Mouse (Mus musculus) gonadal fat pad, adult 2 months (tissue): ENCODE results near the gene Gpx5. TPM values are rescaled to one million over a fixed set of nuclear protein-coding genes. Genes with fewer than 3 reads are reported as not detected.
"Not testable (repeated sequence)": the region's sequence is repeated elsewhere in the genome, so short reads cannot be mapped to it uniquely, and the experiment has no call there.

Experiments used
- DNase-seq: peaks from one replicate; pipeline ENCODE4 v3.0.0-alpha.2; 2012; ENCODE audit warnings: low read depth
- polyA plus RNA-seq: library from polyadenylated mRNA; depleted of rRNA; stranded (reverse); fragments of >200 nt; gene quantifications from 2 replicates; pipeline ENCODE4 v1.2.3, GENCODE M21; 2012

Gene Gpx5
- polyA plus RNA-seq, 1 experiment, result 7,749 TPM

DNA sequence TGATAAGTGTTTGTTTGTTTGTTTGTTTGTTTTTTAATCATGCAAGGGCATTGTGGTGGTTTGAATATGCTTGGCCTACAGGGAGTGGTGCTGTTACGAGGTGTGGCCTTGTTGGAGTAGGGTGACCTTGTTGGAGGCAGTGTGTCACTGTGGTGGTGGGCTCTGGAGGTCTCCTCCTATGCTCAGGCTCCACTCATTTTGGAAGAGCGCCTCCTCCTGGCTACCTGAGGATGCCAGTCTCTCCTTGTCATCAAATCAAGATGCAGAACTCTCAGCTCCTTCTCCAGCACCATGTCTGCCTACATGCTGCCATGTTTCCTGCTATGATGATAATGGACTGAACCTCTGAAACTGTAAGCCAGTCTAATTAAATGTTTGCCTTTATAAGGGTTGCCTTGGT lies 26.8 kb downstream of the Gpx5 start:
- no peak for DNase-seq

DNA sequence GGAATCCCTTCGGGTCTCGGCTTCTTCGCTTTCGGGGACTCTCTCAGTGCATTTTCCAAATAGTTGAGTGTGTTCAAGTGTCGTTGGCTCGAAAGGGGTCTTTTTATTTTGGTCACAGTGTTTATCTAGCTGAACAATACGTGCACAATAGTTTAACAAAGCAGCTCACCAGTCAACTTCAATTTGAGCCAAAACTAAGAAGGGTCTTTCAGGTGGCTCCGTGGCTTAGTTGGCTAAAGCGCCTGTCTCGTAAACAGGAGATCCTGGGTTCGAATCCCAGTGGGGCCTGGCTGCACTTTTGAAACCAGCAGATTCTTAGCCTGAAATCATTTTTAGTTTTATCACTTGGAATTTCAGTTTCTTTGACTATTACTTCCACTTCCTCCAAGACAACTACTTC lies 28.2 kb downstream of the Gpx5 start:
- no peak for DNase-seq

DNA sequence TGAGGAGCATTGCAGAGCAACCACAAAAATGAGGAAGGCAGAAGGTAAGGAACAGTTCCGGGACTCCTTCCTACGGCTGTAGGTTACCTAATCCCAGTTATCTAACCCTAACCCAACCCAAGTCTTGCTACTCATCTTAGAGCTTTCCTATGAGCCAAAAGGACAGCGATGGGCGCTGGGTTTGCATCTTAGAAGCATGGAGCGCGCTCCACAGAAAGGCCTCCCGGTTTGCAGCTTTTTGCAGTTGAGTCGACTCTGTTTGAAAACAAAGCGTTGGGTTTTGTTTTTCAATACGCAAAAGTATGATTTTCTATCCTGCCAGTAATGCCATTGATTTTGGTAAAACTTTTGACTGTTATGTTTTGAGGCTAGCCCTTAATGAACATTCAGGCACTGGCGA lies 28.6 kb downstream of the Gpx5 start:
- DNase-seq, result no peak

DNA sequence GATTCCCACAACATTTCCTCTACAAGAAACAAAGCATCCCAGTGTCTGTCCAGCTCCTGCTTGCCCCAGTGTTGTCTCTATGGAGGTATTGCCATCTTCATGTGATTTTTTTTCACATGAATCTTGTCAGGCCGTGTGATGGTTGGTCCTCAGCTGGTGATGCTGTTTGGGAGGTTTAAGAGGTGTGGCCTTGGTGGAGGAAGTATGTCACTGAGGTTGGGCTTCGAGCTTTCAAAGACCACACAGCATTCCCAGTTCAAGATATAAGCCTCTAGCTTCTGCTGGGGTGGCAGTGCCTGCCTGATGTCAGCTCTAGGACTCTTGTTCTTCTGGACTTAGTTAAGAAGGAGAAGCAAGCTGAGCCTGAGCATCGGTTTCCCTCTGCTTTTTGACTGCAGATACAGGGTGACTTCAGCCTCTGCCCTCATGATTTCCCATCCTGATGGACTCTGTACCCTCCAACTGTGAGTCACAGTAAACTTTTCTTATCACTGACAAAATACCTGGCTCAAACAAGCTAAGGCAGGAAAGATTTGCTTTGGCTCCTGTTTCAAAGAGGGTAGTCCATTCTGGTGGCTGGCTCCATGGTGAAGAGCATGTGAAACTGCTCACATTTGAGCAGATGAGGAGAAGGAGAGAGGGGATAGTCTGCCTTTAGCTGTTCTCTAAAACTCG lies 29.6 kb downstream of the Gpx5 start:
- no peak for DNase-seq

DNA sequence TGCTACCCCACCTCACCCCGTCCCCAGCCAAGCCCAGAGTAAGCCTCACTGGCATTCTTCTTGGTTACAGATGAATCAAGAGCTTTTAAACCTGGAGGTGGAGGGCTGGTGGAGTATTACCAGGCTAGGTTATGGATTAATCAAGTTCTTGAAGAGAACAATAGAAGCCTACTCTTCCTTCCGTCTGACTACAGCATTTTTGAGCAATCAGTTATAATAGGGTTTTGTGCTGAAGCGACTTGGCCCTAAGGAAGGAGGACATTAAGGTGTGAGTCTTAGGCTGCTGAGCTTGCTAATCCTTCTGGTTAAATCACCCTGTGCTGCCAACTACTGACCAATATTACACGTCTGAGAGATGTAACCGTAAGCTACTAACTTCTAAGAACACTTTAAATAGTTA lies 32.2 kb downstream of the Gpx5 start:
- DNase-seq, result no peak

DNA sequence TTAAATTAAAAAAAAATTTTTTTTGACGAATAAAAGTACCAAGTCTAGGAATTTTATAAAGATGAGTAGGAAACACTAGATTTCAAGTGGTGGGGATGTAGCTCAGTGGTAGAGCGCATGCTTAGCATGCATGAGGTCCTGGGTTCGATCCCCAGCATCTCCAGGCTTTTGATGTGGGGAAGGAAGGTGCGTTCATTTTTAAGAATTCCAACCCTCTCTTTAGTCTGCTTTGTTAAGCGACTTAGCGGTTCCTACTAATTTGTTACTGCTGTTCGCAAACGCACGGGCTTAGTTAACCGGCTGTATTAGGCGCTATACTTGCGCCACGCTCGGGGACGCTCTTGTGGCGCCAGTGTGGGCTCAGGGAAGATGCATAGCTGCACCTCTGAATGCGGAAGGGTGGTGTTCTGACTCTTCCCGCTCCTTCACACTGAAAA lies 32.8 kb downstream of the Gpx5 start:
- DNase-seq, result no peak

DNA sequence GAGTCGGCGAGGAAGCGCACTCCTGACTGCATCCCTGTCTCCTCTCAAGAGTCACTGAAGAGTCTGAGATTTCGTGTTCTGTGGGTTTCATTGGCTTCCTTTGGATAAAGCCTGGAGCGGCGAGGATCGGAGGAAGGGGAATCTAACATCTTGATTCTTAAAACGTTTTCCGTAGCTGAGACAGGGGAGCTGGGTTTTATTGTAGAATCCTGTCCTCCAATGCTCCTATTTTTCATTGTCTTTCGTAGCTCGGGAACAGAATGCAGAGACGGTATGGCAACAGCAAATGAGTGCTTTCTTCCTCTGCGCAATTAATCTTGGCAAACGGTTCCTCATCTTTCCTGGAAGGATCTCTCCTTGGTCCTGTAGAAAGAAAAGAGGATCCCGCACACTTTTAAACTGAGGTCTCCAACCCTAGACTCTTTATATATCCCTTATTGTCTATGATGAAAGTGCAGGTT lies 33.3 kb downstream of the Gpx5 start:
- no peak for DNase-seq

DNA sequence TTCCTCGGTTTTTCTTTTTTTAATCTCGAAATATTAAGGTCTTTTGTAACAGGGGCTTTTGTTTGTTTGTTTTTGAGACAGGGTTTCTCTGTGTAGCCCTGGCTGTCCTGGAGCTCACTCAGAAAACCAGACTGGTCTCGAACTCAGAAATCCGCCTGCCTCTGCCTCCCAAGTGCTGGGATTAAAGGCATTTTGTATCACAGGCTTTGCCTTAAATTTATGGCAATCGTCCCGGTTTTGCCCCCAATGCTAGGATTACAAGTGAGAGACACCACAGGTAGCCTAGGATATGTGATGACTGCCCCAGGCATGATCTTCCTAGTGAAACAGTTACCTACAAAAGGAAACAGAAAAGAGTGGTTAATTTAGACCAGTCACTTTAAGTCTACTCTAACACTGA lies 34.0 kb downstream of the Gpx5 start:
- no peak for DNase-seq

DNA sequence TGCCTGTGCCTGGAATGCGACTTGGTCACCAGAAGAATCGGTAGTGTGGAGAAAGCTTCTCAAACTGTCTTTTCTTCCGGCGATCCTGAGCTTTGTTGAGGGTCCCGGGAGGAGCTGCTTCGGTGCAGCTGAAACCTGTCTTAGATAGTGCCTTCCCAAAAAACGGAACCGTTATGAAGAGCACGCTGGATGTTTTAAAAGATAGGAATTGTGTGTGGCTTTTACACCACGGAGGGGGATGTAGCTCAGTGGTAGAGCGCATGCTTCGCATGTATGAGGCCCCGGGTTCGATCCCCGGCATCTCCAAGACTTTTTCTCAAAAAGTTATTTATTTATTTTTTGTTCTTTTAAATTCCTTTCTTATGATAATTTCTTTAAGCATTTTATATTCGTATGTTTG lies 38.5 kb downstream of the Gpx5 start:
- DNase-seq, result no peak

DNA sequence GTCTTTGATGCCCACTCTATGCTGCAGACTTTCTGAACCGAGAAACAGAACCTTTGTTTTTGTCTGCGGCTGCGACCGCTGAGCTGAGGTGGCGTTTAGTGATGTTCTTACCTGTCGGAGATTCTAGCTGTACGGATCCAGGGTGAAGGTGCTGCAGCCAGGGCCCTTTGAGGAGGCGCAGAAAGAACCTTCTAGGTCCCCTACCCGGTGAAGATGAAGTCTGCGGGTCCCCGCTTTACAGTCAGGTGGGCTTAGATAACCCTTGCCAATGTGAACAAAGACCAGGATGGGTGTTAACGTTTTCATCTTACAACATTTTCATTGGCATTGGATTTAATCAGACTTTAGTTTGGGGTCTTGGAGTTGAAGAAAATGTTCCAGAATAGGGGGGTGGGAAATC lies 39.0 kb downstream of the Gpx5 start:
- no peak for DNase-seq

DNA sequence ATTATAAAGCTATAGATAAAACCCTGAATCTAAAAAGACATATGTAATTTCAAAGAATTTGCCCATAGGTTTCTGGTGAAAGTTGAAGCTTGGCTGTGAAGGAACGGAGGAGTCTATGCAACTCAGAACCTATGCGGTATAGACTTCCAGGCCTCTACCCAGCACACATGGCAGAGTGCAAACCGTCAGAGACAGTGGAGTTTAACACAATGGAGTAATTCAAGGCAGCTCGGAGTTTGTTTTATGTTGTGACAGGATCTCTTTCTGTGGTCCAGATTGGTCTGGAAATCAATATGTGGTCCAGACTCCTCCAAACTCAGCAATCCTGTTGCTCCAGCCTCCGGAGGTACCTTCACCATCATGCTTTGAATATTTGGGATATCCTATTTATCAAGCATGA lies 39.5 kb downstream of the Gpx5 start:
- no peak for DNase-seq

DNA sequence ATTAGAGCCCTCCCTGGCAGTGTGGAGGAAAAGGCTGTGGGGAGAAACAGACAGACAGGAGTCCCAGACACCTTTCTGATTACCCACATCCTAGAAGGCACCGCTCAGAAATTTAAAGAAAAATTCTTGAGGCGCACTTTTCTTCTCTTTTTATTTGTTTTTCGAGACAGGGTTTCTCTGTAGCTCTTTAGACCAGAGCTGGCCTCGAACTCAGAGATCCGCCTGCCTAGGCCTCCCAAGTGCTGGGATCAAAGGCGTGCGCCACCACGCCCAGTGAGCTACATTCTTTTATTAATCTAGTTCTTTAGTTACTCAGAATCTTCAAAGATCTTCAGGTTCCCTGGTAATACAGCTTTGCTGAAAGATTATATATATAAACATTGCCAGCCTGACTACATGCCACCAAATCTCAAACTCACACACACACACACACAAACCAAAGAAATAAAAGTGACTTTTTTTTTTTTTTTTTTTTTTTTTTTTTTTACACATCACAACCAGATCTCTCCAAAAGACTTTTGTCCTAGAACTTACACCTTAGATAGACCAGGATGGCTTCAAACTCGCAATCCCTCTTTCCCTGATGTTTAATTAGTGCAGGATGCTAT lies 42.4 kb downstream of the Gpx5 start:
- DNase-seq, result no peak

DNA sequence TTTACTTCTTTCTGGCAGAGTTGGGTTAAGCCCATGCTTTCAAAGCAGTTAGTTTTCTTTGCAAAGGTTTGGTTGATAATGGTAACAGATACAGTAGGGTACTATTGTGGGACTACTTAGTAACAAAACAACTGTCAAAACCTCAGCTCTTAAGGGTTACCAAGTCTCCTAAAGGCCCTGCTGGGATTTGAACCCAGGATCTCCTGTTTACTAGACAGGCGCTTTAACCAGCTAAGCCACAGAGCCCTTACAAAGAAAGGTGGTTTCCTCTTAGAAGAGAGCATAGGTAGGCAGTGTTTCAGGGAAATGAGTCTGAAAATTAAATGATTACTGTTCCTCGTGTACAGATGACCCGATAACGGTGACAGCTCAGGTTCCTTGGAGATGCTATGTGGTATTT lies 43.5 kb downstream of the Gpx5 start:
- DNase-seq, result no peak

DNA sequence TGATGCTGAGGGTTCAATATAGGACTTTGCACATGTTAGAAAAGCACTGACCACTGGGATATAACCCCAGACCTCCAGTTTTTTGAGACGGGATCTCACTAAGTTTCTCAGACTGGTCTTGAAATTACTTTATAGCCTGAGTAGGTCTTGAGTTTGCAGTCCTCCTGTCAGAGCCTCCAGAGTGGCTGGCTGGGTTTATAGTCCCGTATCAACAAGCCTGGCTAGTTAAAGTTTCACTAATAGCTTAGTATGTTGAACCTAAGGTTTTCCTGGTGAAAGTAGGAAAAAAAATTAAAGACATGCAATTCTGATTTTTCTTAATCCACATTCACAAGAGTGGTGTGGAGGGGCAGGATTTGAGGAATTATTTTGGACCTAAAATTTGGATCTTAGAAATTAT lies 46.3 kb downstream of the Gpx5 start:
- DNase-seq, result no peak

DNA sequence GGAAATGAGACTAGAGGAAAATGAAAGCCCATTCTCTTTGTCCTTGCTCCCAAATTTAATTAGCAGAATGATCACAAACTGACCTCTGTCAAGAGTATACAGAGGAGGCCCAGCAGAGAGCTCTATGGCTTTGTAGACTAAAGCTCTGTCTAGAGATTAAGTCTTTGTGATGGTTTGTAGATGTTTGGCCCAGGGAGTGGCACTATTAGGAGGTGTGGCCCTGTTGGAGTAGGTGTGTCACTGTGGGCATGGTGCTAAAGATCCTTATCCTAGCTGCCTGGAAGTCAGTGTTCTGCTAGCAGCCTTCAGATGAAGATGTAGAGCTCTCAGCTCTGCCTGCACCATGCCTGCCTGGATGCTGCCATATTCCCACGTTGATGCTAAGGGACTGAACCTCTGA lies 47.6 kb downstream of the Gpx5 start:
- DNase-seq, result not testable (repeated sequence)

DNA sequence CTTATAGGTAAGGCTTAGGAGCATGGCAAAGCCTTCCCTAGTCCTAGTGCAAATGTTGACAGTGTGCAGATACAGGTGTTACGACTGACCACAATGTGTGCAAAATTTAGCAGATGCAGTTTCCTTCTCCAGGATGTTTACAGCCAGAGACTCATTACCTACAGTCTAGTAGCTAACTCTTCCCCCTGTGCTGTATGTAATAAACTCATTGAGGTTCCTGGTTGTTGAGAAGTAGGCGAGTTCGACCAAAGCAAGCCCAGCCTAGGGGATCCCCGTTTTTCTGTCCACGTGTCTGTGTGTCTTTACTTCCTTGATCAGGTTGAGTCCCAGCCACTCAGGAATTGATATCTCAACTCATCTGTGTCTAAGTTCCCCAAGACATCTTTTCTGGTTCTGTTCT lies 48.4 kb downstream of the Gpx5 start:
- DNase-seq, result no peak

DNA sequence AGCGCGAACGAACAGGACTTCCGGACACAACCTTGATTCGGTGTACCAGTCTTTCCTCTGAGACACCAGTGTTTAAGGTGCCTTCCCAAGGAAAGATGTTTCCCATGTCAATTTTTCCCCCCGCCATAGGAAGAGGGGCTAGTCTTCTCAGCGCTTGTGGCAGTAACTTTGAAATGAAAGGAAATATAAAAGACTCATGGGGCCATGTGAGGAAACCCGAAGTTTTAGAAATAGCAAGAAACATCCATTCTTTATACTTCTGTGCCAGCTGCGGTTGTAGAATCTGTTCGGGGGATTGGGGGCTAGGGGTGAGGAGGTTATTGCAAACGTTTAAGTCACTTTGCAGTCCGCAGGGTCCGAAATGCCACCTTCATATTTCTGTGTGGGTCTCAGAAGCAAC lies 49.3 kb downstream of the Gpx5 start:
- DNase-seq, result no peak

DNA sequence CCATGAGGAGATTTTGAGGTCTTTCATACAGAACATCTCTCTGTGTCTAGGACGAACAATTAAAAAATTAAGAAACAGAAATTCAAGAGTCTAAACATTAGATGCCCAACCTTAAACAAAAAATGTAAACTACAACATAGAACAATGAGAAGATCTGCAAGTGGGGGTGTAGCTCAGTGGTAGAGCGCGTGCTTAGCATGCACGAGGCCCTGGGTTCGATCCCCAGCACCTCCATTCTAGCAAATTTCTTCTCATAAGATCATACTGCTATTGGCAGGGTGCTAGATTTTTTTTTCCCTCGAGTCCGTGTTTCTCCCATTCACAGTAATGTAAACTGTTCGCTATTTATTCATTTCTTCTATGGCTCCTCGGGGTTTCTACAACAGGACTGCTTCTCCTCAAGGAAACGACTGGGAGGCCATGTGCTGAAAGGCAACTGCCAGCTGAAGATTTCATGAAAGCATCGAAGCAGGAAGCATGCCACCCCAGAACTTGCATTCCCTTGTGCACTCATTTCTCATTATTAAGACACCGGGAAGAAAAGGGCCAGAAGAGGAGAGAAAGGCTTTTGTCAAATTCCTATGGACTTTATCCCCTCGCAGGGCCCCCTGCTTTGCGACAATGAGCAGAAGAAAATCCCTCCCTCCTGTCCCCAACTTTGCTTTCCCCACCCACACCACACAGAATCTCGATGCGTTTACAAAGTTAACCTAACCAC lies 50.0 kb downstream of the Gpx5 start:
- DNase-seq, result no peak

DNA sequence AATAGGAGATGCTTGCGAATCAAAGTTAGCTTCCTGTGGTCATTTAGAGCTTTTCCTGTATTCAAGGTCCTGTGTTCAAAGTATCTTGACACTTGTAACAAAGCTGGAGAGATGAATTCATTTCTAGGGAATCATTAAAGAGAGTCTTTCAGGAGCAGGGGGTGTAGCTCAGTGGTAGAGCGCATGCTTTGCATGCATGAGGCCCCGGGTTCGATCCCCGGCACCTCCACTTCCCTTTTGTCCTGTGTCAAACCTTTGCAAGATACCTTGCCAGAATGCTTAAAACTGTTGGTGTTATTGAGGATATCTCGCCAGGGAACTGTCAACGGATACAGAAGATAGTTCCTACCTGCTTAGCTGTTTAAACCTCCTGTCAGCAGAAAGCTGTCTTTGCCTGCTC lies 51.7 kb downstream of the Gpx5 start:
- DNase-seq, result no peak

DNA sequence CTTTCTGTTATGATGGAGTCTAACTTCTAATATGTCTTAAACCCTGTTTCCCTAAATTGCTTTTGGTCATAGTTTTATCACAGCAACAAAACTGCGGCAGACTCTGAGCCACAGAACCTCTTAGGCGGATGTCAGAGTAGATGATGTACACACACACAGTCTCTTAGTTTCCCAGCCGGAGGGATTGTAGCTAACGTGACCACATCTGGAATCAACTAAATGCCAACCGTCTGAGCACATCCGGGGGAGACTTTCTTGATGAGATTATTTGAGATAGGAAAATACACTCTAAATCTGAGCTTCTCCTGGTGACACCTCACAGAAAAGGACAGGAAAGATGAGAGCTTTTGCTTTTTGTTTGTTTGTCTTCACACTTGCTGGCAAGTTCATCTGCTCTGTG lies 55.4 kb downstream of the Gpx5 start:
- DNase-seq, result no peak

DNA sequence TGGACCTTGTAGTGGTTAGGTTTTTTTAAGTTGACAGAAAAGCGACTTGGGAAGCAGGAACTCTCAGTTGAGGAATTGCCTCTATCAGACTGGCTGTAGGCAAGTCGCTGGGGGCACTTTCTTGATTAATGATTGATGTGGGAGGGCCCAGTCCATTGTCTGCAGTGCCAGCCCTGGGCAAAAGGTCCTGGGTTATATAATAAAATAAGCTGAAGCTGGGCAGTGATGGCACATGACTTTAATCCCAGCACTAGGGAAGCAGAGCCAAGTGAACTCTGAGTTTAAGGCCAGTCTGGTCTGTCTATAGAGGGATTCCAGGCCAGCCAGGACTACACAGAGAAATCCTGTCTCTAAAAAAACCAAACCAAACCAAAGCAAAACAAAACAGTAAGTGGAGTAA lies 55.8 kb downstream of the Gpx5 start:
- DNase-seq, result no peak
